Mouse (Mus musculus) heart, embryonic 13.5 days (tissue): Measurements from ENCODE around the gene Chaf1a. TPM values are rescaled to one million over a fixed set of nuclear protein-coding genes. Genes with fewer than 3 reads are reported as not detected.

Source experiments
- ATAC-seq: fragments of 200-750 bp; cut with Nextera tagmentation; 2 replicates; pipeline ENCODE4 v1.8.0; 2017; ENCODE audit warnings: moderate TSS enrichment; ENCODE audit not compliant: insufficient number of reproducible peaks, low FRiP score, low TSS enrichment; ENCODE audit errors: extremely low read depth
- H3K27ac ChIP-seq: fragments of 300-500 bp; sonication (generic); replicated peaks from 2 replicates; pipeline ENCODE4 v1.5.1; 2015; ENCODE audit warnings: moderate library complexity, mild to moderate bottlenecking, inconsistent platforms
- H3K27me3 ChIP-seq: fragments of 300-500 bp; sonication (generic); replicated peaks from 2 replicates; pipeline ENCODE4 v1.6.1; 2015; ENCODE audit warnings: mild to moderate bottlenecking, inconsistent platforms
- H3K36me3 ChIP-seq: fragments of 300-500 bp; sonication (generic); 2 replicates; pipeline ENCODE4 v1.6.1; 2015; ENCODE audit warnings: mild to moderate bottlenecking, inconsistent platforms
- H3K4me1 ChIP-seq: fragments of 300-500 bp; sonication (generic); 2 replicates; pipeline ENCODE4 v1.6.1; 2015; ENCODE audit warnings: inconsistent platforms
- H3K4me2 ChIP-seq: fragments of 300-500 bp; sonication (generic); 2 replicates; pipeline ENCODE4 v1.6.1; 2015; ENCODE audit warnings: inconsistent platforms, mild to moderate bottlenecking, moderate library complexity
- H3K4me3 ChIP-seq: fragments of 300-500 bp; sonication (generic); 2 replicates; pipeline ENCODE4 v1.5.1; 2015; ENCODE audit warnings: moderate library complexity, mild to moderate bottlenecking, inconsistent platforms
- H3K9ac ChIP-seq: fragments of 300-500 bp; sonication (generic); 2 replicates; pipeline ENCODE4 v1.6.1; 2015; ENCODE audit warnings: inconsistent platforms, mild to moderate bottlenecking, moderate library complexity
- H3K9me3 ChIP-seq: fragments of 300-500 bp; sonication (generic); 2 replicates; pipeline ENCODE4 v1.6.1; 2016; ENCODE audit warnings: inconsistent platforms
- WGBS: fragments of 180-500 bp; shearing (Covaris S2); methylation state at CpG from one replicate; pipeline ENCODE4 v1.1.7; 2015; ENCODE audit warnings: mixed read lengths; 5-methylcytosine and 5-hydroxymethylcytosine counted together
- polyA plus RNA-seq: library from polyadenylated mRNA; unstranded; fragments of >200 nt; fragmentation: Nextera tagmentation; extraction: Ambion mirVana; gene quantifications from 2 replicates; pipeline ENCODE4 v1.2.1, GENCODE M21; 2015

The Chaf1a gene
- polyA plus RNA-seq, 1 experiment from 2014 or later = 14.1 TPM

- Histone ChIP-seq H3K4me3 (no peak overlapping the region), H3K4me1 (peaks cover 56% of the 10 kb centered on the region), H3K27me3 (no peaks in the 10 kb centered on the region), H3K9ac (no peak overlapping the region), H3K9me3 (no peaks in the 10 kb centered on the region), H3K27ac (no peak overlapping the region), H3K4me2 (no peak overlapping the region), H3K36me3 (peaks cover 58% of the 10 kb centered on the region)
- ATAC-seq = no peak
- 73% methylated on average over 4 of the region's 4 CpGs for WGBS
Observed at GRCm38 (mm10) chr17:56021161-56021910, 18.9 kb upstream of the Chaf1a start.

- WGBS = 82% methylated on average over 2 of the region's 2 CpGs
- no peak overlapping the region for H3K4me3 ChIP-seq
- no peak overlapping the region for H3K4me2 ChIP-seq
- peaks cover 48% of the 10 kb centered on the region for H3K36me3 ChIP-seq
- 0 out of 2 replicates have a peak overlapping the region, but pooled peaks have one; percentile 54 for H3K27ac ChIP-seq
- no peaks in the 10 kb centered on the region for H3K9me3 ChIP-seq
- ATAC-seq = no peak
- no peaks in the 10 kb centered on the region for H3K27me3 ChIP-seq
- H3K9ac ChIP-seq = no peak overlapping the region
- H3K4me1 ChIP-seq = peaks cover 66% of the 10 kb centered on the region
Observed at GRCm38 (mm10) chr17:56022131-56022988, 17.9 kb upstream of the Chaf1a start.

GRCm38 (mm10) chr17:56022989-56023290 lies 17.3 kb upstream of the Chaf1a start:
- WGBS = 82% methylated on average over 4 of the region's 4 CpGs
- ATAC-seq = no peak
- no peak overlapping the region for H3K9ac ChIP-seq
- no peak overlapping the region for H3K4me3 ChIP-seq
- H3K9me3 ChIP-seq = no peaks in the 10 kb centered on the region
- no peak overlapping the region for H3K4me2 ChIP-seq
- H3K4me1 ChIP-seq = peaks cover 72% of the 10 kb centered on the region
- peak overlapping the region; percentile 54; the same call in 1 of the 2 replicates for H3K27ac ChIP-seq
- no peaks in the 10 kb centered on the region for H3K27me3 ChIP-seq
- H3K36me3 ChIP-seq = peaks cover 42% of the 10 kb centered on the region

- ATAC-seq = no peak
- Histone ChIP-seq H3K27me3 (no peaks in the 10 kb centered on the region), H3K36me3 (peaks cover 40% of the 10 kb centered on the region), H3K4me2 (no peak overlapping the region), H3K4me1 (peaks cover 76% of the 10 kb centered on the region), H3K9ac (peak overlapping the region; percentile 48; the same call in 1 of the 2 replicates), H3K9me3 (no peaks in the 10 kb centered on the region), H3K27ac (peak overlapping the region; percentile 54), H3K4me3 (no peak overlapping the region)
- WGBS = 30% methylated on average over 5 of the region's 5 CpGs
Observed at GRCm38 (mm10) chr17:56023386-56023785, 16.9 kb upstream of the Chaf1a start.

GRCm38 (mm10) chr17:56024476-56024875 lies 15.8 kb upstream of the Chaf1a start:
- peaks cover 81% of the 10 kb centered on the region for H3K4me1 ChIP-seq
- H3K27me3 ChIP-seq = no peaks in the 10 kb centered on the region
- H3K27ac ChIP-seq = peak overlapping the region; percentile 68
- no peaks in the 10 kb centered on the region for H3K9me3 ChIP-seq
- no peak for ATAC-seq
- WGBS = 58% methylated on average over 2 of the region's 2 CpGs
- no peak overlapping the region for H3K4me2 ChIP-seq
- H3K4me3 ChIP-seq = no peak overlapping the region
- H3K36me3 ChIP-seq = peaks cover 40% of the 10 kb centered on the region
- H3K9ac ChIP-seq = peak overlapping the region; percentile 47; the same call in 1 of the 2 replicates

GRCm38 (mm10) chr17:56024931-56025330 lies 15.3 kb upstream of the Chaf1a start:
- no peaks in the 10 kb centered on the region for H3K27me3 ChIP-seq
- WGBS = 34% methylated on average over 5 of the region's 5 CpGs
- no peak overlapping the region for H3K4me2 ChIP-seq
- peaks cover 81% of the 10 kb centered on the region for H3K4me1 ChIP-seq
- H3K27ac ChIP-seq = peak overlapping the region; percentile 68
- peak overlapping the region; percentile 47; the same call in 1 of the 2 replicates for H3K9ac ChIP-seq
- no peak overlapping the region for H3K4me3 ChIP-seq
- no peak for ATAC-seq
- no peaks in the 10 kb centered on the region for H3K9me3 ChIP-seq
- H3K36me3 ChIP-seq = peaks cover 39% of the 10 kb centered on the region

- no peak overlapping the region for H3K9ac ChIP-seq
- WGBS = 48% methylated on average over 1 of the region's 1 CpGs
- peaks cover 88% of the 10 kb centered on the region for H3K4me1 ChIP-seq
- no peak overlapping the region for H3K4me3 ChIP-seq
- no peaks in the 10 kb centered on the region for H3K9me3 ChIP-seq
- no peak for ATAC-seq
- H3K4me2 ChIP-seq = no peak overlapping the region
- H3K27ac ChIP-seq = peak overlapping the region; percentile 68
- peaks cover 43% of the 10 kb centered on the region for H3K36me3 ChIP-seq
- no peaks in the 10 kb centered on the region for H3K27me3 ChIP-seq
Observed at GRCm38 (mm10) chr17:56026303-56026702, 13.9 kb upstream of the Chaf1a start.

GRCm38 (mm10) chr17:56026881-56027280 lies 13.4 kb upstream of the Chaf1a start:
- no peak overlapping the region for H3K4me3 ChIP-seq
- ATAC-seq = no peak
- H3K9me3 ChIP-seq = no peaks in the 10 kb centered on the region
- whole genome bisulfite sequencing = 52% methylated on average over 1 of the region's 1 CpGs
- peak overlapping the region; percentile 52; the same call in 1 of the 2 replicates for H3K9ac ChIP-seq
- H3K4me1 ChIP-seq = peaks cover 87% of the 10 kb centered on the region
- H3K4me2 ChIP-seq = no peak overlapping the region
- H3K27me3 ChIP-seq = no peaks in the 10 kb centered on the region
- peak overlapping the region; percentile 68 for H3K27ac ChIP-seq
- H3K36me3 ChIP-seq = peaks cover 45% of the 10 kb centered on the region

GRCm38 (mm10) chr17:56027801-56028441 lies 12.3 kb upstream of the Chaf1a start:
- Histone ChIP-seq H3K4me2 (no peak overlapping the region), H3K27me3 (no peaks in the 10 kb centered on the region), H3K27ac (no peak overlapping the region), H3K9me3 (no peaks in the 10 kb centered on the region), H3K4me3 (no peak overlapping the region), H3K4me1 (peaks cover 87% of the 10 kb centered on the region), H3K9ac (peak overlapping the region; percentile 52; the same call in 1 of the 2 replicates), H3K36me3 (peaks cover 38% of the 10 kb centered on the region)
- 84% methylated on average over 5 of the region's 5 CpGs for WGBS
- ATAC-seq = no peak

- H3K9ac ChIP-seq = peak overlapping the region; percentile 59; the same call in 1 of the 2 replicates
- H3K4me2 ChIP-seq = no peak overlapping the region
- peak overlapping the region; percentile 32 for H3K27ac ChIP-seq
- no peak overlapping the region for H3K4me3 ChIP-seq
- peaks cover 86% of the 10 kb centered on the region for H3K4me1 ChIP-seq
- H3K36me3 ChIP-seq = peaks cover 48% of the 10 kb centered on the region
- 90% methylated on average over 9 of the region's 9 CpGs for WGBS
- no peaks in the 10 kb centered on the region for H3K27me3 ChIP-seq
- no peaks in the 10 kb centered on the region for H3K9me3 ChIP-seq
- ATAC-seq = no peak
Observed at GRCm38 (mm10) chr17:56030238-56030870, 9.9 kb upstream of the Chaf1a start.

- Histone ChIP-seq H3K36me3 (peaks cover 48% of the 10 kb centered on the region), H3K4me3 (no peak overlapping the region), H3K4me1 (peaks cover 84% of the 10 kb centered on the region), H3K9ac (peak overlapping the region; percentile 59), H3K4me2 (no peak overlapping the region), H3K9me3 (no peaks in the 10 kb centered on the region), H3K27ac (peak overlapping the region; percentile 32), H3K27me3 (no peaks in the 10 kb centered on the region)
- 37% methylated on average over 5 of the region's 5 CpGs for WGBS
- no peak for ATAC-seq
Observed at GRCm38 (mm10) chr17:56030919-56031318, 9.3 kb upstream of the Chaf1a start.
